Mouse (Mus musculus) retina, postnatal 7 days (tissue): ENCODE data around the gene Lipm.

Experiments
- DNase-seq: peaks from one replicate; pipeline ENCODE4 v3.0.0-alpha.2; 2012; ENCODE audit warnings: low read depth, low spot score

The Lipm gene

DNA sequence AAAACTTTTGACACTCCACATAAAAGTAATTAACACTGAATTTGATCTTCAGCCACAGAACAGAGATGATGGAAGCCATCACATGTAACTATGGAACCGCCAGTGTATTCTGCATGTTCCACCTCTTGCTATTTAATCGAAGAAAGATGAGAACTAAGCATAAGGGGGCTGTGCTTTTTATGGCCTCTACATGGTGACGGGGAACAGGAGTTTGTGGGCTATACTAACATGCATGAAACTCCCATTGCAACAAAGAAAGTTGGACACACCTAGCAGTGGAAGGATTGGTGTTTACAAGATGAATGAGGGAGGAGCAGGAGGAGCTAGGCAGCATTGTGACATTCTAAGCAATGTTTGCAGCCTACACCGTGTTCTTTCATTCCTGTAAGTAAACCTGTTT, at the start of gene Lipm:
TSS of gene Lipm (plus strand) at position 301 of the 400 bp plus-strand sequence.
- DNase-seq: no peak

DNA sequence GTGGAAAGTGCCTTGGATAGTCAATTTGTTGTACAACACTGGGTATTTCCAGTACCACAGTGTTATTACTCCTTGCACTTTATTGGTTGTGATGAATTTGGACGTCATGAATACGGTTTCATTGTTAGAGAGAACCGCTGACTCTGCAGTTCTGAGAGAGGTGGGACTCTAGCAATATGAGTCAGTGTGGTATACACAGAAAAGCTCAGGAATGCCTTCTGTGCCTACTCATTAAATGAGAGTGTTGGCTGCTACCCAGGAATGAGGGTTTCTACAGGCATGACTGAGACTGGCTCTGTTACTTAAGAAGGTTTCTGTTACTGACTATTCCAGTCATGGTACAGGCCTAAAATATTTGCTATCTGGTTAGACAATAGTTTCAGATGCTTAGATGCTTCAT, 49.2 kb upstream of the Lipm start:
- DNase-seq: no peak

DNA sequence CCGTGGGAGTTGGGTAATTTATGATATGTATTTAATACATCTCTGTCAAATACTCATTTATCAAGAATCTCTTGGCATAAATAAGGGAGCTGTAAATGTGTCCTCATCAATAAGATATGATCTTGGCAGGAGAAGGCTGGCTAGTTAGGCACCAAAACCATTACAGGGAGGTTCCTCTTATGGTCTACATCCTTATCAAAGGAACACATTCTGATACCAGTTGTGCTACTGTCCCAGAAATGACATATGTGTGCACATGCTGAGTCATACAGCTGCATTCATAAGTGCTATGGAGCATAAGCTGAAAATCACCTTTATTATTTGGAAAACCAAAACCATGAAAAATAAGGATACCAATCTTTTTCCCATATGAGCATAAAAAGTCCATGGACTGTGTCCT, 37.2 kb upstream of the Lipm start:
- no peak for DNase-seq

DNA sequence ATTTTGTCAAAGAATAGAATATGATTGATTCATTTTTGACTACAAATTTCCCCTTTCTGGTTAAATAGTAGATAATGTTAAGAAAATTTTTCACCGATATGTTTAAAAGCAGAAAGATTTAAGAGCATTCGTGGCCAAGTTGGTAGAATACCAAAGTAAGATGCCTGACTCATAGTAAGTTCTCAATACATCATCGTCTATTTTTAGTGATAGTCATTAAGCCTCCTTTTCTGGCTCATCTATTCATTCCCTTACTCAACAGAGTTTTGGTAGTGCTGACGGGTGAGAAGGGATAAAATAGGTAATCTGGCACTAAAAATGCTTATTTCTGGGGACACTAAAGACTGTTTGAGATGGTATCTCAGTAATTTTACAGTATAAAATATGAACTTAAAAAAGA, 36.7 kb upstream of the Lipm start:
- DNase-seq: no peak

DNA sequence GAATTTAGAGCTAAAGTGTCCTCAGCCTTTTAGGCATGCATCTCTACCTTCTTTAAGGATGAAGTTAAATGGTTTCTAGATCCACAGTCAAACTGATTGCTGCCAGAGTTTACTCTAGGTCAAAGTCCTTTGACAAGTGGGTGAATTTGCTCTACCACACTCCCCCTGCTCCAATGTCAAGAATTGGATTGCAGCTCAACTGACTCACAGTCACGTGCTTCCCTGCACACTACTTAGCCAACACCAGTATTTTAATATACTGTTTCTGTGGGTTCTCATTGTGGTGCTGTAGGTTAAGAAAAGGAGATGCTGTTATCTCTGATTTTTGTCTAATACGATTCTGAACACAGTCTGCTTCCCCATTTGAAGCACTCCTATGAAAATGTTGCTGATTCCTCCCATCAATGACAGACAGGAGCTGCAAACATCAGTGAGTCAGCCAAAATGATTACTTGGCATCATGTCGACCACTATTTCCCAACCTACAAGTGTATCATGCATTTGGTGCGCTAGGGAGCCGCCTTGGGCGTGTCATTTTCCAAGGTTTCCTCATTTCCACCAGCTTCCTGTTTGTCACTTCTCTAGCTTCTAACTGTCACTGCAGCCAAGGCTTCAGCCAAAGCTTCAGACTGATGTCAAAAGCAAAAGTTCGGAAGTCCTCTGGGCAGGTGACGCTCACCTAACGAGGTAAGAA, 33.8 kb upstream of the Lipm start, which contains the start of gene Lipn:
TSS of gene Lipn (plus strand) at position 580 of the 694 bp plus-strand sequence.
- DNase-seq: no peak

DNA sequence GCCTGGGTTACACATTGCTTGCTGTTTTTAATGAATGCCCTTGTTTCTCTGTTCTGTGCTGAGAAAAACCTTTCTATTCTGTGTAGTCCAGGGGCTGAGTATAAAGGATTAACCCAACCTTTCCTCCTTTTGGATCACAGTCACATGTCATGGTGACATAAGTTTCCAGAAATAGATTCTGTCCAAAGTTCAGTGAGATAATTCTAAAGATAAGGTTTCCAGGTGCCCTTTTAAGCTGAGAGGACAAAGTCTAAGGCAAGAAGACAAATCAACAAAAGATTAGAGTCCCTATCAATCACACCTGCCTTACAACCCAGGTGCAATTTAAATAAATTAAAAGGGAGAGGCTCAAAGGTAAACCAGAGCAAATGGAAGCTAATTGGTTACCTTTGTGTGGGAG, 26.5 kb upstream of the Lipm start:
- DNase-seq: no peak

DNA sequence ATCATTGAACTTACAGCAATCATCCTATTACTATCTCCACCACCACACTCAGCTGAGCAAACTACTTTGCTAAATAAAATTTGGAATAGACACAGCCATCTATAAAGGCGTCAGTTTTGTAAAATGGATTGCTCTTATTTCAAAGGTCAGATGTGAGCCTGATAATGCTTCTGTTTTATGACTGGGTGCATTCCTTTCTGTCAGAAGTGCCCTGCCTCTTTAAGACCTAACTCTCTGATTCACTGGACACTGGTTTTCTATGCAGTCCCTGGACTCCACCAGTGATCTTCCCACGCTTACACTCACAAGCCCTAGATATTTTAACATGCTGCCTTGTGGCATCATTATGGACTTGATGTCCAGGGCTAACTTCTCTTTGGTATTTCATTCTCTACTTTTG, 22.6 kb upstream of the Lipm start:
- DNase-seq: no peak

DNA sequence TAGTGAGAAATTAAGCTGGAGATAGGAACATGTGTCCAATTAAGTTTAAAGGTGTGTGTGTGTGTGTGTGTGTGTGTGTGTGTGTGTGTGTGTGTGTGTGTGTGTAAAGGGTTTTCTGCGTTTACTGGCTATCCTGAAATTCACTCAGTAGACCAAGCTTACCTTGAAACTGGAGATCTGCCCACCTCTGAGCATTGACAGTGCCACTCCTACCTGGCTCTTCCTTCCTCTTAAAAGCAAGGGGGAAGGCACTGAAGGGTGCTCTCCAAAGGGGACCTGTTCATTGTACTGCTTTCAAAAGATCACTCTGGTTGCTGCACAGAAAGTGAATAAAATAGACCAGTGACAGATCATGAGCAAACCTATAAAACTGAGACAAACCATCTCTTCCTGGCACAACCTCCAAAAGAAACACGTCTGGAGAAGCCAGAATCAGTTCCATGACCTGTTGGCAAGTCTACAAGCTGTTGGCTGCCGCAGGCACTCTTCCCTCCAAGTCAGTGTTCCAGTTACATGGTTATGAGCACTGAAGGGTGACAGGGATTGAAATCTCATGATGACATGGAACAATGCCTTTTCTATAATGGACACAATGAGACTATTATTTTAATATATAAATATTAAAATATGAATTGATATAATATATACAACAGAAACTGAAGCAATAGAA, 11.6 kb upstream of the Lipm start:
- no peak for DNase-seq

DNA sequence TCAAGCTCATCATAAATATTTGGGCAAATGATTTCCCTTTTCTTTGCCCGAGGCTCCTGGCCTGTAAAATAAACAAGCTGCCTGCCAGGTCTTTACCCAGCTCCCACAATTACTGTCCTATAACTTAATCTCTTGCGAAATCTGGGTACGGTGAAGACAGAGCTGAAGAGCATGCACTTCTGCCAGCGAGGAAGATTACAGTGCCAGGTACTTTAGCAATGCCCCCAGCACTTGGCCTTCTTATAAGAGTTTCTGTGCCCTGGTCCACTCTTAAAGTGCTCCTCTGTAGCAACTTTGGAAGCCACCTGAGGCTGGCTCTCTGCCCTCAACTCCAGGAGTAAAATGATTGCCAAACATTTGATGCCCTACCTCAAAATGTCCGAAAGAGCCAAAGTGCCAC, 5.4 kb upstream of the Lipm start:
- DNase-seq: no peak

DNA sequence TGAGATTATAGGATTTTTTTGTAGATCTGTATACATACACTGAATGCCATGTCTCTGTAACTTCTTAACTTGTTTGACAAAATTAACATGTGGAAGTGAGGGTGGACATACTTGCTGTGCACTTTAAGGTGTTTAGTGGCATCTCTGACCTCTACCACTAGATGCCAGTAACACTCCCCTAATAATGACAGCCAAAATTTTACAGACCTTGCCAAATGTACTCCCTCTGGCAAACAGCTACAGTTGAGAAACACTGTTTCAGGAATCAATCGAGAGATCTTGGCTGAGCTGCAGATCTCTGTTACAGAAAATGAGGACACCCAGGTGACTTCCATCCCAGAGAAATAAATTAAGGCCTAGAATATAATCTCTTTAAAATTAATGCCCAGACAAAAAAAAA, 4.5 kb upstream of the Lipm start:
- no peak for DNase-seq

DNA sequence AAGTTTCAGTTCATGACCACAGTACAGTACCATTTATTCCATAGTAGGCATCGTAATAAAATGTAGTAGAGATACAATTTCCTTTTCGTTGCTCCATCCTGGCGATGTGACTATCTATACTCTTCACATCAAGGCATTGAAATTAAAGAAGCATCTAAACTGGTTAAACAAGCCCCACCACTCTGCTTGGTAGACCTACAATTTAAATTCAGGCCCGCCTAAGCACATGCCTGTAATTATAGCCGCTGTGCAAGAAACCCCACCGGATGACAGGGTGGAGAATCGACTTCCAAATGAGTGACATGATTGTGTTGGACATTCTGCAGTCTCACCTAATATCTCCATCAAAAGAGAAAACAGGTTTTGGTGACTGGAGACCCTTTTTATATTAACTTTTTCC, 1.2 kb downstream of the Lipm start:
- no peak for DNase-seq

DNA sequence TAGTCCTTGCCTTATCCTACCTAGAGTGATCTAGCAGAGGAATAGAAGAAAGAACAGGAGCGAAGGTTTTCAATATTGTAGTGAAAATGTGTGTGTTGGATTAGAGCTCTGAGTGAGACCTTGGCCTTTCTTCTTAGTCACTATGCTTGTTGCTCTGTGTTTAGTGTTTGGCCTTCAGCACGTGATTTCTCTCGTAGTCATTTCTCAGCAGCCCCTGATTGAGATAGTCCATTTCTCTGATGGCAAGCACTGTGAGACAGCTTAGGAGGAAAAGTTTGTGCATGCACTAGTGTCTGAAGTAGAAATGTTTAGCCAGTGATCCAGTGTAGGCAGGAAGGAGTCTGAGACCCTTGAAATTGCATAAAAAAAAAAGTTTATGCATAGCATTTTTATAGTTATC, 4.1 kb downstream of the Lipm start:
- no peak for DNase-seq

DNA sequence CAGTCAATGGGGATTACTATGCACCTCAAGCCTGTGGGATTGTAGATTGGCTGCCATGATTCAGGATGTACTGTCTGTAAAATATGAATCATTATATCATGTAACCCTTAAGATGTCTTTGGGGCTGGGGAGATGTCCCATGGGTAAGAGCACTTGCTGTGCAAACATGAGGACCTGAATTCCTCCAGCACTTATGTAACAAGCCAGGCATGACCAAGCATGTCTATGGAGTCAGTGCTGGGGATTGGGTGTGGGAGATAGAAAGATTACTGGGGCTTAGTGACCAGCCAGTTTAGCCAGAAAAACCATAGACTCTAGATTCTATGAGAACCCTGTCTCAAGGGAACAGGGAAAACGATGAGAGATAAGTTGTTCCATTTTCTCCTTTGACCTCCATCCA, 18.4 kb downstream of the Lipm start:
- DNase-seq: no peak

DNA sequence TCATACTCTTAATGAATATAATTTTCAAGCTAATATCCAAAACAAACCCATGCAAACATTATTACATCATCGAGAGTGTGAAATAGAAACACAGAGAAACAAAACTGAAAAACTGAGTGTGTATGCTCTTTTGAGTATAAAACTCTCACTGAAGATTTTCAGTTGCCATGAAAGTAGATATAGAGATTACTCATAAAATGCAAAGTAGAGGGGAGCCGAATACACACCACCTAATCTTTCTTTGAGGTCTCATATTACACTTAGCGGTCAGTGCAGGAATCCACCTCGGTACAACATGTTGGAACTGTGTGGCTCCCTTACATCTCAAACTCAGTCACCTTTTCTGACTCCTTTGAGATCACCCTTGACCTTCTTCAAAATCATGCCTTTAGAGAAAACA, 18.9 kb downstream of the Lipm start:
- no peak for DNase-seq

DNA sequence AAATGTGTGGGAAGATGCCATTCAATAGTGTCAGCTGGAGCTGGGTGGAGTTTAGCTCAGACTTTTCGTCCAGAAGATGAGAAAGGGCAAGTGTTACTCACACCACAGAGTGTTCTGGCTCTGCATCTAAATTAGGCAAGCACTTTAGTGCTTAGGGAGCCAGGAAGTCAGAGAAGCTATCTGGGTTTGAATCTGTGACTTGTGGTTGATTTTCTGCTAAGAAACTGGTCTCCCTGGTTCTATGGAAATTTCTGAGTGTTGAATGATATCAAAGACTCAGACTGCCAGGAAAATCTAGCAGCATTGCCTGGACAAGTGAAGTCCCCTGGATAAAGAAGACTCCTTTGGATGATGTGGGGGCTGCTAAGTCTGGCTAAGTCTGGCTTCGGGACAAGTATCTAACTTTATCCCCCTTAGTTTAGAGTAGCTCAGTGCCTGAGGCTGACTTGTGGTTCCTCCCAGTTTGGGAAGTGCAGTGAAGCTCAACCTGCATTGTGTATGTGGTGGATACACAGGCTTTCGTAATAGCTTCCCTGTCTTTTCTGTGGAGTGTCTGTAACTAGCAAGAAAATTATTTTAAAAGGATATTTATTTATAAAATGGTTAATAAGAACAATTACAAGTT, 19.5 kb downstream of the Lipm start:
- no peak for DNase-seq

DNA sequence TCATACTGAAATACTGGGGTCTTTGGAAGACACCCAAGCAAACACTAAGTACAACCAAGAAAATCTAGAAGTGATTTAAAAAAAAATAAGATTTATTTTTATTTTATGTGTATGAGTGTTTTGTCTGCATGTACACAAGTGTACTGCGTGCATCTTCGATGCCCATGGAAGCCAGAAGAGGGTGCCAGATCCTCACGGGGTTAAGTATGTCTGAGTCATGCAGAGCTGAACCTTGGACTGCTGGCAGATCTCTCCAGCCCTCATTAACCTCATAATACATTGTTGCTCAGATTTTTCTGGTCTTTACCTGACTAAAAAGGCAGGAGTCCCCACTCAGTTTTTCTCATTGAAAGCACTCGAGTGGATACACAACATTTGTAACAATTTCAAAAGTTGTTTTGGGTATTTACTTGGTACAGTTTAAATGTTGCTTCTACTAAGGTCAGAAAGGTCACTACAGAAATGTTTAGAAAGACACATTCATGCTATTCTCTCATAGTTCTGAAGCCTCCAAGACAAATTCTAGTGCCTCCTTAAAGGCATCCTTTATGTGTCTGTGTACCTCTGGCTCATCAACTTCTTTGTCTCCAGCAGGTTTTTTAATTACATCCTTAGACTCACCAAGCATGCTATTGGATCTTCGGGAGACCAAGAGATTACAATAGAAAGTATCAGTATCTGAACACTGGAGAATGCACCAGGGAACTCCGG, 38.1 kb downstream of the Lipm start:
- no peak for DNase-seq

DNA sequence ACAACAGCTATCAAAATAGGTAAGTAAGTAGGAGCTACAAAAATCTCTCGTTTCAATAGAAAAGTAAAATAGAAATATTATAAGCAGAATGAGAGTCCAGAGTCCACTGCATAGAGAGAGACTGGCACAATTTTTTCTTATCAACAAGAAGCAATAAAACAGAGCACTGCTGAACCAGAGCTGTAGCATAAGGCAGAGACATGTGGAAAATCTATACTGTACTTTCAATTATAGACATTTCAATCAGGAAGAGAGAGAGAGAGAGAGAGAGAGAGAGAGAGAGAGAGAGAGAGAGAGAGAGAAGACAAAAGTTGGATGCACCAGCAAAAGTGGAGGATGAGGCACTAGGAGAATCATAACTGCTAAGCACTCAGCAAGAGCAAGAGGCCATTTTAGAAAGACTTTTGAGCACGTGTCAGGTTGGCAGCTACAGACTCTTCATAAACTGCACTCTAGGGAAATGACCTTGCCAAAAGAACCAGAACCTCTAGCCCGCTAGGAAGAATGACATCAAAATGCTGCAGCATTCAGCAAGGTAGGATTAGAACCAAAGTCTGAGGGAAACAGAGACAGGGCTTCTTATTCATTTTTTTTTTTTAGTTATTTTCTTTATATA, 38.8 kb downstream of the Lipm start:
- DNase-seq: no peak

DNA sequence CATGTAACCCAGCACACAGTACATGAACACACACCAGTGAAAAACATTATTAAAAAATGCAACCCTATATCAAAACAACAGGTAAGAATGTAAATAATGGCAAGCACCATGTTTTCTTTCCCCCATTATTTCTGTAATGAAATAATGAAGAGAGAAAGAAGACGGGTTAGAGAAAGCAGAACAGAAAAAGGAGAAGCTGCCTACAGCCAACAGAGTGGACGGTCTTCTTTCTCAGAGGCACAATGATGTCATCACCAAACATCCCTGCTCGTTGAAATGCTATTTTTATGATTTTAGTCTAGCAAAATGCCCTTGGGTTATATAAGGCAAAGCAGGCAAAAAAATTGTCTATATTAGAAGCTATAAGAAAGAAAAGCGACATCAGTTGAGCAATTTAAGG, 47.7 kb downstream of the Lipm start:
- DNase-seq: no peak

DNA sequence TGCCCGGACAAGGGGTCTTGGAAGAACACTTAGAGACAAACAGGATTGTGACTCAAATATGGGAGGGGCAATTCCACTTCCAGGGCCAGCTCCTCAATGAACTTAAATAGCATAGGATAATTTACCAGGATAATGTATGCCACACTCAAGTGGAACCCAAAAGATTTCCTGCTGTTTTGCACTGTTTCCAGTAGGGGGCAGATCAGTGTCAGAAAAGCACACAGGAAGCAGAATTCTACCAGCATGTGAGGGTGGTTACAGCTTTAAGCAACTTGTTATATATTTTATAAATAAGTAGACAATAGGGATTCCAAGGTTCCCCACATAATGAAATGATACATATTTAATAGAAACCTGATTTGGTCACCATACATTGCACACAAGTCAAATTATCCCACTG, 51.2 kb downstream of the Lipm start:
- no peak for DNase-seq

DNA sequence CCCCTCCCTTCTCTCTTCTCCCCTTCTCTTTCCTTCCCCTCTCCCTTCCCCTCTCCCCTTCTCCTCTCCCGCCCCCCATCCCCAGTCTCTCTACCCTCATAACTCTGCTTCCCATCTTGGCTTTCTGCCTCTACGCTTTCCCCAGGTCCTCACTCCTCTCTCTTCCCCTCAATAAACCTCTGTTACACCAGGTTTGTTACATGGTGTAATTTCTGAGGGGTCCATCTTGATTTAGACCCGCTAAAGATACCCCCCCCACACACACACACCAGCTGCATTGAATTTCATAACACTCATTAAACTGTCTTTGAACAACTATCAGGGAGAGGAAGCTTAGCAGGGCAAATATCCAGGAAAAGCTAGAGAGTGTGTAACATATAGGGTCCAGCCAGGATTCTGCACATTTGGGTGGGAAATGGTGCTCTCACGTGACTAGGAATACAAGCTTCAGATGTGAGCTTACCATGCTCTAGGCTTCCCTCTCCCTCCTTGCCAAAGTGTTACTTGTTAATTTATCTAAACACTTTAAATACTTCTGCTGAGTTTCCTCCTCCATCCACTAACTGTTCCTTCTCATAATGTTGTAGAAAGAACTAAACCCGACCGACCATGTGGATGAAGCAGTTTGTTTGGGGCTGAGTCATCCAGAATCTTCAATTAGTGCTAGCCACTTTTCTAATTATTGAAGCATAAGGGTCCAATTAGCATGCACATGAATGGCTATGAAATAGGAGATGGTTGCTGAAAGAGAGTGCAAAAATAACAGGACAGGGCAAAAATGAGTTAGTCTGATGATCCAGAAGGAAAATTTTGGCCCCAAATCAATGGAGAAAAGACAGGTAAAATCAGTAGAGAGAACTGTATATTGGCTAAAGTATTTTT, 52.8 kb downstream of the Lipm start:
- DNase-seq: no peak

DNA sequence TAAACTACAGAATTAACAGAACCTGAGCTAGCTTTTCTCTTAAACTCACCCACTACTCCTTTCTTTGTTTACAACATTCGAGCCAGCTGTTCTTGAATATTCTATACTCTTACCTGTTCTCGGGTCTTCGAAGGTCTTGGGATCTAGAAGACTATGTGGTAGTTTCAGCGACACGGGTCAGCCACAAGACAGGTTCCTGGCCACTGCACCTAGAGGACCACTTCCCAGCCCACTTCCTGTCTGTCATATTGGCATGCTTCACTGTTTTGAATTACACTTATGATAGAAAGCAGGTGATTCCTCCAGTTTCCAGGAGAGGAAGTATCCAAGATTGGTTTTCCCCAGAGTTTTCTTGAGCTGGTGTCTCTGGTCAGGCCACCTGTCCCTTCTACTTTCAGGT, 62.0 kb downstream of the Lipm start:
- no peak for DNase-seq
